Mouse (Mus musculus) lung, adult 2 months (tissue): ENCODE measurements at regions not wholly inside any gene's neighbourhood (a gene's known extent, or its start where the extent isn't known, plus 50 kb on each side); places are given as distances from the start of the nearest gene placed in this dataset.

Experiments
- DNase-seq: peaks from one replicate; pipeline ENCODE4 v3.0.0; 2022
- H3K4me1 ChIP-seq: fragments of 200-500 bp; 2 replicates; pipeline ENCODE4 v1.6.1; 2011; ENCODE audit warnings: low read length; ENCODE audit not compliant: control insufficient read depth, insufficient read depth
- H3K4me3 ChIP-seq: fragments of 200-500 bp; replicated peaks from 2 replicates; pipeline ENCODE3; 2011; ENCODE audit warnings: low read depth, mild to moderate bottlenecking, control low read depth, low read length; ENCODE audit errors: extremely low read depth
- CTCF ChIP-seq: fragments of 200-500 bp; IDR thresholded peaks from 2 replicates; pipeline ENCODE4 v1.5.1; 2011; ENCODE audit warnings: mild to moderate bottlenecking, low read length, control low read depth; ENCODE audit not compliant: insufficient read depth
- POLR2A ChIP-seq: fragments of 200-500 bp; IDR thresholded peaks from 2 replicates; pipeline ENCODE4 v1.6.1; 2011; ENCODE audit warnings: low read depth, mild to moderate bottlenecking, control low read depth, low read length, borderline replicate concordance; ENCODE audit errors: extremely low read depth
- WGBS: fragments of 180-500 bp; shearing (Covaris S2); methylation state at CpG from one replicate; pipeline ENCODE4 v1.1.7; 2018; 5-methylcytosine and 5-hydroxymethylcytosine counted together

DNA sequence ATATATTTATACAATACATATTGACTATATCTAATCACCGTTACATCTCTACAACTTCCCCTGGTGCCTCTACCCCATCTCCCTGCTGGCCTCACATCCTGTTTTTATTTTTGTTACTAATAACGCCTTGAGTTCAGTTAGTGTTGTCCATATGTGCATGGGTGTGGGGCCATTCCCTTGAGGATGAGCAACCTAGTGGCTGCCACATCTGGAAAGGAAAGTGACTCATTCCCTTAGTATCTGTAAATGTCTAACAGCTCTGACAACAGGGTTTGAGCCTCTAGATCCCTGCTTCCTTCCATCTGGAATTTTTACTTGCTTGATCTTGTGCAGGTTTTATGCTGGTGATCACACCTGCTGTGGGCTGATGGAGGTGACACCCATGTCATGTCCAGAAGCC is 333.2 kb upstream of the Mctp2 start:
- TF ChIP-seq CTCF (no peak), POLR2A (no peak)
- DNase-seq, result no peak
- WGBS, result 76% methylated on average over 2 of the region's 2 CpGs
- Histone ChIP-seq H3K4me1 (no peaks in the 10 kb centered on the region), H3K4me3 (no peak overlapping the region)

DNA sequence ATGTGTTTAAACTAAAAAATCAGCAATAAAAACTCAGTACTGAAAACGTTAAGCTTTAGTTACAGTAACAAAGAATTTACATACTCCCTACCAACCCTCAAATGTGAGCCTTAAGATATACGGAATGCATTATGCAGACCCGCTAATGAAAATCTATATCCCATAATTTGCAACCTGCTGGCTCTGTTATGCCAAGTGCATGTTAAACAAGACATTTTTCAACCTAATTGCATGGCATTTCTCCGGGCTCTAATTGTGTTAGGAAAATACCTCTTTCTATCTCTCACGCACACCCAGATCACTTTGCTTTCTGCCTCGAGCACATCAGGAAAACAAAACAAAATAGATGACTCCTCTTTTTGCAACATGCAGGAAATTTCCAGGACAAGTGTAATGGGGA is 368.6 kb upstream of the Mctp2 start:
- 75% methylated on average over 6 of the region's 6 CpGs for WGBS
- H3K4me3 ChIP-seq, result no peak overlapping the region
- H3K4me1 ChIP-seq, result no peaks in the 10 kb centered on the region
- TF ChIP-seq POLR2A, result no peak
- TF ChIP-seq CTCF, result no peak
- no peak for DNase-seq

DNA sequence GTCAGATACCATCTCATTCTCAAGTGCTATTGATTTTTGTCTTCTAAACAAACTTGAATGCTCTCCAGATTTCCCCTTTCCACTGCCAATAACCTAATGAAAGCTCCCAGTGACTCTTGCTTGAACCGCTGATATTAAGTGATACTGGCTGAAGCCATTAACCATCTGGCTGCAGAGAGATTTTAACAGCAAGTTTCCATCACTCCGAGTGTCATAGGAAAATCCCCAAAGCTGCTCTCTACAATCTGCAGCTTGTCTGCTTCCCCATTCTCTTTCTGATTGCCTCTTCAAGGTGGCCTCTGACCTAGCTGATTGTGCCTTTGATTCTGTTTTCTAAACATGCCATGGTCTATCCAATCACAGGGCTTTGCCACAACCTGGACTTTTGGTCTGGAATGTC is 379.4 kb upstream of the Mctp2 start:
- Histone ChIP-seq H3K4me1 (no peaks in the 10 kb centered on the region), H3K4me3 (no peak overlapping the region)
- TF ChIP-seq POLR2A, result no peak
- TF ChIP-seq CTCF, result no peak
- WGBS, result 35% methylated on average over 2 of the region's 2 CpGs
- no peak for DNase-seq

DNA sequence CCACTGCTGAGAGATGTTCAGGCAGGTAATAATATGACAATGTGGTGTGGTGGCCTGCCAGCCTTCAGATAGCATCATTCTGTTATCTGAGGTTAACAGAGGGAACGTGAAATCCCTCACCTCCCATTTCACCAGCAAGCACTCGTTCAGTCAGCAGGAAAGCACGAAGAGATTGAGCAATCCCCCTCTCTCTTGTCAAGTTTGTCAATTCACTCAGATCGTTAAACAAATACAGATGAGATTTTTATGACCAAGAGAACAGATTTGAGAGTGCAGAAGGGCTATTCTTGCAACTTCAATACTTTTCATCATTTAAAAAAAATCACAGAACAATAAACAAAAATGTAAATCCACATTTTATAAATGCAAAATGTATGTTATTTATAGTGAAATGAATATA is 380.9 kb upstream of the Mctp2 start:
- no peak overlapping the region for H3K4me3 ChIP-seq
- H3K4me1 ChIP-seq, result no peaks in the 10 kb centered on the region
- TF ChIP-seq CTCF, result no peak
- TF ChIP-seq POLR2A, result no peak
- 21% methylated on average over 4 of the region's 4 CpGs for WGBS
- DNase-seq, result no peak

DNA sequence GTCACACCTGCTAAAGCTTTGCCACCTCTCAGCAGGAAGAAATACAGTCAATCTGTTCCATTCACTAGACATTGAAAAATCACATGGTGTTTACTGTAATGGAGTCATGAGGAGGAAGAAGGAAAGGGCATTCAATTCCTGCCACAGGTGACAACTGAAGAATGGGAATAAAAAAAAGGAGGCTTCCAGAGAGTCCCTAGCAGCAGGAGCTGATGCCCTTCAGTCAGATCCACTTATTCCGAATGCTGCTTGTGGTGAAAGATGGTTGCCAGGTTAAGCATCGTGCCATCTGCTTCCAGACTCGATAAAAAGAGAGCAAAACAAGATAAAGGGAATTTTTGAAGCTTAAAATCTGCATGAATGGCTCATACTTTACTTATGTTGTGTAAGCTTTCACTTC is 385.0 kb upstream of the Mctp2 start:
- no peaks in the 10 kb centered on the region for H3K4me1 ChIP-seq
- 77% methylated on average over 3 of the region's 3 CpGs for WGBS
- TF ChIP-seq POLR2A (no peak), CTCF (no peak)
- DNase-seq, result no peak
- H3K4me3 ChIP-seq, result no peak overlapping the region

DNA sequence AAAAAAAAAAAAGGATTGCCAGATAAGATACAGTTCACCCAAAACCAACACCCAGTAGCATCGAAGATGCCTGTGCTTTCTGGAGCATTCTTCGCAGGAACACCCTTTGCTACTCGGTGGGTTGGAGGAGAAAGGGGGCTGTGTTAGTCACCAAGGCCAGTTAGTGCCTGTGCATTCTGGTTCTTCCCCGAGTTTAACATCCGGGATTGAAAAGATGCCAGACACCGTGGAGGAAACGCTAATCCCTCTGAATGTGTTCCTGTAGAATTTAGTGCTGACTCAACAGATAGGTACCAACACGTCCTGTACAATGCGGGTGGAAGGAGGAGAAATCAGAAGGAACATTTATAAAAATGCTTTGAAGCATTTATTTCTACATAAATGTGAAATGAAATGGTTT is 385.5 kb upstream of the Mctp2 start:
- TF ChIP-seq CTCF (no peak), POLR2A (no peak)
- WGBS, result 78% methylated on average over 9 of the region's 9 CpGs
- Histone ChIP-seq H3K4me1 (no peaks in the 10 kb centered on the region), H3K4me3 (no peak overlapping the region)
- DNase-seq, result no peak

DNA sequence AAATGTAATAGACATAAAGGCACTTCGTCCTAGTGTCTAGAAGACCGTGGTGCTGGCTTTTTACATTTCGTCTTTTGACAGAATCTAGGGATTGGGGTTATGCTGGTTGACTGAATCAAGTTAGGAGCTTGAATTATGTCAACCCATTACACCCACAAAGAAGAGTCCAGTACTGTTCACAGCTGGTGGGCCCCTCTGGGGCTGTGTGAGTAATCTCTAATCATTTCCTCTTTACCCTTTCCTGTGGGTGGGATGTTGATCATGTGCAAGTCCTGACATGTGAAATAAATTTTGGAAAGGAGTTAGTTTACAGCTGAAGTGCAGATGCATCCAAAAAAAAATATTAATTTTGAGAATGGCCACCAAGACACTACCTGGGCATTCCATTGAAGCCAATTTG is 390.3 kb upstream of the Mctp2 start:
- no peak for TF ChIP-seq POLR2A
- no peak for TF ChIP-seq CTCF
- 81% methylated on average over 3 of the region's 3 CpGs for WGBS
- no peaks in the 10 kb centered on the region for H3K4me1 ChIP-seq
- no peak for DNase-seq
- no peak overlapping the region for H3K4me3 ChIP-seq

DNA sequence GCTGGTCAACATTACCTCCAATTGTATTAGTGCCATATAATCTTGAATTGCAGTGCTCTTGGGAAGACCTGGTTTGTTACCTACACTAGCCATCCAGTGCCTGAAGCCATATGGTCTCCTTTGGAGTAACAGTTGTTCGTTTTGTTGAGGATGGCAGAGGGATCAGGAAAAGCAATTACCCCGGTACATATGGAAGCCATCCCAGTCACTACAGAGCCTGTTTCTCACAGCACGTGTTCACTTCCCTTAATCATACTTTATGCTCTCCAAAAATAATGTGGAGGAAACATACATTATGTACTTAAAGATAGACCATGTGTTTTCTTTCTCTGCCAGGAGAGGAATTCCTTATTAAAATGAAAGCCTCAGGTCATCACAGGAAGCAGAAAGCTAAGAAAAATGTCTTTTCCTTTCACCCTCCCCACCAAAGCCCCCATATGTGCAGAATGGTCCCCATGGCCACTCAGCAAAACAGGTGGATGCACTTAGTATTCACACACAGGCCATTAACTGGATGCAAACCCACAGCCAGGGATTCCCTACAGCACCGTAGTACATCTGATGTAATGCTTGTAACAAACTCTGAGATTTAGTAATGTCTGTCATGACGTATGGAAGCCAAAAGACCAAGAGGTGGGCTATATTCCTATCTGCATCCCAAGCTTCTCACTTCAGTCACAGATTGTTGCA is 397.4 kb upstream of the Mctp2 start:
- 75% methylated on average over 5 of the region's 5 CpGs for WGBS
- TF ChIP-seq CTCF (no peak), POLR2A (no peak)
- no peak overlapping the region for H3K4me3 ChIP-seq
- DNase-seq, result no peak
- H3K4me1 ChIP-seq, result no peaks in the 10 kb centered on the region

DNA sequence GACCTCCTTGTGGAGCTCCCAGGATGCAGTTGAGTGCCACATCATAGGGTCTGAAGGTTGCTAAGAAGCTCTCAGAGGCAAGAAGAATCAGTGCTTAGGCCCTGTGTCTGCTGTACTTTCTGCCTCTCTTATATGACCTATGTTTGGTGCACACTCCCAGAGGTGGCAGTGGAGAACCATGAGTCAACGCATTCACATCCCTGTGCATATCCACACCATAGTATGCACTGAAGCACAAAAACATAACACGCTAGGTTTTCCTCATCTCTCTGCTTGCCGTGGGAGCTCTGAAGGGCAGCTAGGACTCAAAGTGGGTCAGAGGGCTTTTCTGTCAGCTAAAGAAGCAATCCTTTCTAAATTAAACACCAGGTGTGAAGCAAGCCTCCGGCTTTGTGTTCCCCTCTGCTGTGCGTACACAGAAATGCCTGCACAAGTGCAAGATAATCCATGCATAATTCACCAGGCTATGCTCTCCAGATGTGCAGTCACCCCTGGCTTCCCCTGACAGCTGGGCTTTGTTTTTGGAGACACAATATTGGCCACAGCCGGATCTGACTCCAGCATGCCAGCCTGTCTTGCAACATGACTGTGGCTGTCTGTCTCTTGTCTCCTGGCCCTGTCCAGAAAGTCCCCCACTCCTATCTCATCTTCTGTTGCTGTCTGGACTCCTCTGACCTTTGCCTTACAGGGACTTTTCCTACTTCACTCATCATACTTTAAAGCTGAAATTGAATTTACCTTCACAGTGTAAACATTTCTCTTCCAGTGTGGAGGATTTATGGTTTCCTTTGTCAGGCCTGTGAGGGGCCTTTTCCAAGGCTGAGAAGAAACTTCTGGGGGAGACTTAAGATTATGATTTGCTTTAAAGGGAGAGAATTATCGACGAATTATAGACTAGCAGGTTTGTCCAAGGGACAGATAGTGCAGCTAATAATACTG is 405.1 kb upstream of the Mctp2 start:
- 47% methylated on average over 8 of the region's 8 CpGs for WGBS

More for the DNA sequence above, 405.1 kb upstream of the Mctp2 start:
- no peak for TF ChIP-seq POLR2A
- TF ChIP-seq CTCF, result no peak
- H3K4me1 ChIP-seq, result no peaks in the 10 kb centered on the region
- peak; percentile 8 for DNase-seq
- no peak overlapping the region for H3K4me3 ChIP-seq
